Mouse (Mus musculus) layer of hippocampus, postnatal 36 days (tissue): Measurements from ENCODE around the gene C730034F03Rik. TPM values are rescaled to one million over a fixed set of nuclear protein-coding genes. Genes with fewer than 3 reads are reported as not detected.

Source experiments
- DNase-seq, 2 experiments: peaks; one replicate each; pipeline ENCODE4 v3.0.0; 2022
- total RNA-seq, 2 experiments: library from RNA; stranded (reverse); gene quantifications; 2 replicates each; pipeline ENCODE4 v1.2.3; 2021

The C730034F03Rik gene
- total RNA-seq, 2 experiments from 2014 or later, result 2.6 to 3.1 TPM

- no peak for DNase-seq
Observed at GRCm38 (mm10) chr15:89432946-89433345, 3.6 kb downstream of the C730034F03Rik start.

GRCm38 (mm10) chr15:89434136-89434535, 4.7 kb downstream of the C730034F03Rik start:
- DNase-seq, result no peak

- no peak for DNase-seq
Observed at GRCm38 (mm10) chr15:89435878-89436277, 6.5 kb downstream of the C730034F03Rik start.

- DNase-seq, result no peak
Observed at GRCm38 (mm10) chr15:89442486-89443070, 13.2 kb downstream of the C730034F03Rik start.

GRCm38 (mm10) chr15:89452906-89453864, 23.8 kb downstream of the C730034F03Rik start:
- DNase-seq, result no peak

- DNase-seq, result peak; percentile 61 to 63
Observed at GRCm38 (mm10) chr15:89453865-89454478, 24.6 kb downstream of the C730034F03Rik start, which contains the start of gene Mapk8ip2. TSS of gene Mapk8ip2 (plus strand) at chr15:89453913.

- no peak for DNase-seq
Observed at GRCm38 (mm10) chr15:89454857-89455256, 25.5 kb downstream of the C730034F03Rik start.

- no peak for DNase-seq
Observed at GRCm38 (mm10) chr15:89455642-89456041, 26.3 kb downstream of the C730034F03Rik start.

GRCm38 (mm10) chr15:89458942-89459341, 29.6 kb downstream of the C730034F03Rik start:
- DNase-seq, result no peak

- DNase-seq, result no peak
Observed at GRCm38 (mm10) chr15:89459821-89460220, 30.4 kb downstream of the C730034F03Rik start.

GRCm38 (mm10) chr15:89460298-89460697, 30.9 kb downstream of the C730034F03Rik start:
- no peak for DNase-seq

GRCm38 (mm10) chr15:89461321-89461720, 31.9 kb downstream of the C730034F03Rik start:
- no peak for DNase-seq

- DNase-seq, result no peak
Observed at GRCm38 (mm10) chr15:89462176-89462575, 32.8 kb downstream of the C730034F03Rik start.

GRCm38 (mm10) chr15:89463334-89464235, 34.2 kb downstream of the C730034F03Rik start:
- DNase-seq, result no peak

GRCm38 (mm10) chr15:89465052-89465451, 35.7 kb downstream of the C730034F03Rik start:
- DNase-seq, result no peak

GRCm38 (mm10) chr15:89468577-89468976, 39.2 kb downstream of the C730034F03Rik start:
- no peak for DNase-seq

- no peak for DNase-seq
Observed at GRCm38 (mm10) chr15:89471476-89471875, 42.1 kb downstream of the C730034F03Rik start.

- no peak for DNase-seq
Observed at GRCm38 (mm10) chr15:89473370-89473769, 44.0 kb downstream of the C730034F03Rik start.

GRCm38 (mm10) chr15:89473921-89474320, 44.5 kb downstream of the C730034F03Rik start:
- DNase-seq, result no peak

- no peak for DNase-seq
Observed at GRCm38 (mm10) chr15:89474596-89475292, 45.4 kb downstream of the C730034F03Rik start.

- DNase-seq, result no peak
Observed at GRCm38 (mm10) chr15:89475293-89475600, 45.9 kb downstream of the C730034F03Rik start.
